Mouse (Mus musculus) neutrophil, adult 83 days (primary cell): ENCODE results near the gene Mybphl. TPM values are rescaled to one million over a fixed set of nuclear protein-coding genes. Genes with fewer than 3 reads are reported as not detected.

Experiments
- total RNA-seq, 2 experiments: library from RNA; stranded (reverse); gene quantifications; one replicate each; pipeline ENCODE4 v1.2.4; 2023

Gene Mybphl
- total RNA-seq, result not detected

GRCm38 (mm10) chr3:108364270-108364995 lies at the start of gene Mybphl:
TSS of gene Mybphl (plus strand) at chr3:108364911.

GRCm38 (mm10) chr3:108383485-108384354 lies 19.0 kb downstream of the Mybphl start, which contains the start of gene Psrc1:
TSS of gene Psrc1 (plus strand) at chr3:108383839.

GRCm38 (mm10) chr3:108414857-108415830 lies 50.4 kb downstream of the Mybphl start, which contains the start of gene Celsr2:
TSS of gene Celsr2 (minus strand) at chr3:108415552.

Other genes with a start within 250 kb of the Mybphl start
- 100 to 1,000 TPM; 103 to 111 TPM for gene Gnai3, start 218.8 kb upstream of the Mybphl start, total RNA-seq
- not detected for gene Gpr61, start 210.0 kb upstream of the Mybphl start, total RNA-seq
- gene Amigo1, start 178.6 kb upstream of the Mybphl start, total RNA-seq, result 1 to 10 TPM in 1 of 2 experiments, under 1 TPM in 1; 0.88 to 1.2 TPM
- 10 to 100 TPM; 22.3 to 26.6 TPM for gene Cyb561d1, start 163.7 kb upstream of the Mybphl start, total RNA-seq
- 1 to 10 TPM; 8.2 to 9.6 TPM for gene Atxn7l2, start 154.0 kb upstream of the Mybphl start, total RNA-seq
- not detected for gene Sypl2, start 138.3 kb upstream of the Mybphl start, total RNA-seq
- gene Psma5, start 108.0 kb upstream of the Mybphl start, total RNA-seq, result 10 to 100 TPM; 35.3 to 40.1 TPM
- gene Sort1, start 80.8 kb upstream of the Mybphl start, total RNA-seq, result 100 to 1,000 TPM; 147 to 157 TPM
- 10 to 100 TPM; 10.7 to 13.7 TPM for gene Psrc1, start 18.9 kb downstream of the Mybphl start, total RNA-seq
- 1 to 10 TPM in 1 of 2 experiments, under 1 TPM in 1; 0.75 to 1.2 TPM for gene Celsr2, start 50.6 kb downstream of the Mybphl start, total RNA-seq
- 10 to 100 TPM; 57.9 to 65.7 TPM for gene Sars, start 80.3 kb downstream of the Mybphl start, total RNA-seq
- gene 1700013F07Rik, start 169.2 kb downstream of the Mybphl start, total RNA-seq, result not detected
- not detected for gene 5330417C22Rik, start 171.6 kb downstream of the Mybphl start, total RNA-seq
- 10 to 100 TPM; 29.5 to 32.9 TPM for gene Tmem167b, start 197.6 kb downstream of the Mybphl start, total RNA-seq
- 10 to 100 TPM; 42.8 to 48.1 TPM for gene Taf13, start 206.8 kb downstream of the Mybphl start, total RNA-seq
- 1 to 10 TPM; 5.7 to 7.9 TPM for gene Wdr47, start 226.4 kb downstream of the Mybphl start, total RNA-seq